Mouse (Mus musculus) spleen, postnatal 10 days (tissue): Measurements from ENCODE around the gene Gm17190.
"Not testable (repeated sequence)": the region's sequence is repeated elsewhere in the genome, so short reads cannot be mapped to it uniquely, and the experiment has no call there.

Experiments used
- DNase-seq, 2 experiments: peaks; one replicate each; pipeline ENCODE4 v3.0.0; 2021 to 2022; ENCODE audit warnings: low spot score in 2 of 2

The Gm17190 gene

DNA sequence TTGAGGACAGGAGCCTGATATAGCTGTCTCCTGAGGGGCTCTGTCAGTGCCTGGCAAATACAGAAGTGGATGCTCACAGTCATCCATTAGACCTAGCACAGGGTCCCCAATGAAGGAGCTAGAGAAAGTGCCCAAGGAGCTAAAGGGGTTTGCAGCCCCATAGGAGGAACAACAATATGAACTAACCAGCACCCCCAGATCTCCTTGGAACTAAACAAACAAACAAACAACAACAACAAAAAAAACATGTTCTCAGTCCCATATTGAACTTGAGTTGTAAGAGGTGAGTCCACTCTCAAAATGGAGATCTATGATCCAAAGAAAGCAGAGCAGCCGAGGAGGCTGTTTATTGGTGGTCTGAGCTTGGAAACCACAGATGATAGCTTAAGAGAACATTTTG, at the start of gene Gm17190:
Gm17190 (plus strand) TSS at position 301 of the 400 bp plus-strand sequence.
- DNase-seq: not testable (repeated sequence)

DNA sequence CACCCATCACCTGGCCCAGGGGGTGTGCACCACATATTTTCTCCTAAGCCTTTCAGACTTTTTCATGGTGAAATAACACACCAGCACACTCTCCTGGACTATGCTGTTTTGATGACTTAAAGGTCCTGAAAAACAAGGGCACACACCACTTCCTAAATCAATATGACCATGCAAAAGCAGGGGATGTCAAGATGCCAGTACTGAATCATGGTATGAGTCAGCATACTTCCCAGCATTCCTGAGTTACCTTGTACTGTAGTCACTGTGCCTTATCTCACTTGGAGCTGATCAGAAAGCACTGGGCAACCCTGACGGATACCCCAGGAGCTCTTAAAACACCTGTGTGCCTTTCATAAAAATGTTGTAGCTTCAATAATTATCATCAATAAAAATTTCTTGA, 42.3 kb upstream of the Gm17190 start:
- DNase-seq: no peak

DNA sequence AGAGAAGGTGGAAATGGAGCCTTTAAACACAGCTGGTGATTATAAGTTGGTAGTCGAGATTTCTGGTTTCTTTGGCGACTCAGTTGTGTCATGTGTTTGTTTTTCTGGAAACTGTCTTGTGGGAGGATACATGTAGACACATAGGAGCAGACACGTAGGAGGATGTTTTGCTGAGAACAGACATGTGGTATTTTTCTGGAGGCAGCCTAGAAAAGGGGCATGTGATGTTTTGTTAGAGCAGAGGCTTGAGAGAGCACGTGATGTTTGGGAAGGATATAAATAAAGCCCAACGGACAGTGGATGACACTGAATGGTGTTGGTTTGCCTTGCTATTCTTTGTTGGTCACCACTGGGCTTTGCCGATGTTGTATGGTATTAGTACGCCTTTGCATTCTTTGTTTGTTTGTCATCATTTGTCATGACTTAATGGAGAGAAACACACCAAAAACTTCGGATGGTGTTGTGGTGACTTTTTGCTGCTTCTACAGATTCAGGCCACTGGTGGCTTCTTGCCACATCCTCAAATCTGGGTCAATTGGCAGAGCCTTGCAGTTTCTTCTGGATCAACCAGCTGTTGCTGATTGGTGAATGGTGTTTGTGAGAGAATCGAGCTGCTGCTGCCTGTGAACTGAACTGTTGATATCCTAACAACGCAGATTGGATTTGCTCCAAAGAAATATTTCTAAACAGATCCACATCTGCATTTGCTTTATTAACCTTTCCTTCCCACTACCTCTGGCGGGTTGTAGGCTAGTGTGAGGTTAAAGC, 41.4 kb upstream of the Gm17190 start:
- DNase-seq: no peak

- no peak for DNase-seq
Measured at GRCm38 (mm10) chr13:96045396-96045795, 36.5 kb upstream of the Gm17190 start.

DNA sequence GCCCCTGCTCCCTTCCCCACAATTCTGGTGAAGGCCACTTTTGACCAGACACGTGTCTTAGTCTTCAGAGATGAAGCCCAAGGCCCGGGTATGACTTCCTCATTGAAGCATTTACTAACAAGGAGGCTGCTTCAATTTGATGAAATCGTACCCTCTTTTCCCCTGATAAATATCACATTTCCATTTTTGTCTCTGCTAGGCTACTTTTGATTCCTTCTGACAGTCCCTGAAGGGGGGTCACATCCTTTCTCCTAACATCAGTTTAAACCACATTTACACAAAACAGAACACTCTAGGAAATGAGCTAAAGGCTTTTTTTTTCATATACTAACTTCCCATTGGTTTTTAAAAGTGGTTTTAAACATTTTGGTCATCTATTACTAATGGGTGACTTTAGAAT, 29.1 kb upstream of the Gm17190 start:
- DNase-seq: no peak

DNA sequence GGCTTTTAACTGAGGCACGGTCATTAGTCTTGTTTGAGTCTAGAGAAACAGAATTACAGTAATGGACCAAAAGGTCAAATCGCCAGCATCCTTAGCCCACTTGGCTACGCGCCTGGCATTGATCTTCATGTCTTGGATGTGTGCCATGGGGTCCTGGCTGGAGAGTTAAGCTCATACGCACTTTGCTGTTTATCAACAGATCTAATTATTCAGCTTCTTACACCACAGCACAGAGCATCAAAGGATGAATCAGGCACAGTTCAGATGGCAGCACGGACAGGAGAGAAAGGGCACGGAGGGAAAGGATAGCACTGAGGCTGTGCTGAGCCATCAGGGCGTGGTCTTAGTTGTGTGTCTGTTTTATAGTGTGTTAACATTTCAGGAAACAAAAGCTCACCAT, 8.3 kb upstream of the Gm17190 start:
- no peak for DNase-seq

DNA sequence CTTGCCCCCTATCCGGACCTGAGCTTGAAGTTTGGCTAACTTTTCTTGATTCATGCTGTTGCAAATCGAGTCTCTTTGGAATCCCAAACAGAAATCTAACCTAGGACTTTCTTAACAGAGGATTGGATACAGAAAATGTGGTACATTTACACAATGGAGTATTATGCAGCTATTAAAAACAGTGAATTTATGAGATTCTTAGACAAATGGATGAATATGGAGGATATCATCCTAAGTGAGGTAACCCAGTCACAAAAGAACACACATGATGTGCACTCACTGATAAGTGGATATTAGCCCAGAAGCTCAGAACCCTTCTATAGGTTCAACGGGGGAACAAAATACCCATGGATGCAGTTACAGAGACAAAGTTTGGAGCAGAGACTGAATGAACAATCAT, 578 bp upstream of the Gm17190 start, which contains the start of gene Gm20075:
Gm20075 (minus strand) TSS at position 101 of the 400 bp plus-strand sequence.
- DNase-seq: not testable (repeated sequence)

DNA sequence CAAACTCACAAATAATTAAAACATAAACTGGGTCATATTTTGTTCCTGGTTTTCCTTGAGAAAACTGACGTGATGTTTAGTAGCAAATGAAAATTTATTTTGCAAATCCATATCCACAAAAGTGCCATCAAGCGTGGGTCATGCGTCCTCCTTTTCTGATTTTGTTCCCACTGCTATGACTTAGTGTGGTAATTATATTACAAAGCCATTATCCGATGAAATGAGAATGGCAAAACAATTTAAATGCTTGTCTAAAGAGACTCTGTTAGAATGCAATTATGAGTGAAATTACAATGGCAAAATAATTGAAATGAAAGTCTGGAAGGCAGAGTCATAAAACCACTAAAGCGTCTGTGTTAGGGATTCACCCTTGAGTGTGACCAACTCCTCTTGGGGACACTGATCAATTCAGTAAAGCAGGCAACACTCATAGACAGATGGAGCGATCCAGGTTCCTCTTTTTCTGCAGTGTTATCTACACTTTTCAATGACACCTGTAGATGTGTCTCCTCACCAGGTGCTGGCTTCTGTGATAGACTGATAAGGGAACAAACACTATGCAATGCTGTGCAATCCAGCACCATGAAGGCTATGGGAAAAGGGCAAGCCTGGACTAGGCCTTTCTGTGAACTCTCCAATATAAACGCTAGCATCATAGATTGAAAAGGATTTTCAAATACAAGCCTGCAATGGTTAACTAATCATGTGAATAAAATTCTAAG, 3.9 kb downstream of the Gm17190 start:
- no peak for DNase-seq

DNA sequence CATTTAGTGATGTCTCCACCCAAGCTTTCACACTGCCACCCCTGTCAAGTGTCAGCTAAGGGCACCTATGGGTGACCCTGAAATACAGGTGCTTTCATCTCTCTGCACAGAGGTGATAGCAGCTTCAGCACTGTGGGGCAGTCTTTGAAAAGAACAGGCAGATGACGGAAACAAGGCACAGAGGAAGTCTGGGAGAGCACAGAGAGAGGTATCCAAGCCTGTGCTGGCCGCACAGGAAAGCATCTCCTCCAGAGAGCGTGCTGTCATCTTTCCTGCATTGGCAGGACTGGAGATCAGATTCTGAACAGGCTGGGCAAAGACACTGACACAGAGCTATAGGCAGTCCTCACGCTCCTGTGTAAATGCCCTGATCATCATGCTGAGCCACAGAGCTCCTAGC, 9.1 kb downstream of the Gm17190 start:
- DNase-seq: no peak

- DNase-seq: no peak
Measured at GRCm38 (mm10) chr13:96106367-96106766, 24.5 kb downstream of the Gm17190 start.

- no peak for DNase-seq
Measured at GRCm38 (mm10) chr13:96110767-96111166, 28.9 kb downstream of the Gm17190 start.

DNA sequence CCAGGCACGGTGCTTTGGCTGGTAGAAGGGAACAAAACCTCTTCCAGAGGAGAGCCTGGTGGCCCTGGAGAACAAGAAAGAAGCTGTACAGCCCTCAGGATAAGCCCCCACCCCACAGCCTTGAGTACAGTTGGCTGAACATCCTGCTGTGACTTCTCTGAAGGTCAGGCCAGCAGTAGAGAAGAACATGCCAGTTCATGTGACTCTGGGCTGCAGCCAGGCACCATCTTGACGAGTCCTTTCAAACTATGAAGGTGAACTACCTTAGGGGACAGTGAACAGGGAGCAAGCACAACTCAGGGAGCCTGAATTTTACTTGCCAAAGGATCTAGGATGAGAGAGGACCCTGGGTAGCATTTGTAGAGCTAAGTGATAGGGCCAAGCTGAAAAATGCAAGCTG, 30.9 kb downstream of the Gm17190 start:
- DNase-seq: no peak

- no peak for DNase-seq
Measured at GRCm38 (mm10) chr13:96125011-96125410, 43.2 kb downstream of the Gm17190 start.

- no peak for DNase-seq
Measured at GRCm38 (mm10) chr13:96126669-96127068, 44.8 kb downstream of the Gm17190 start.

- no peak for DNase-seq
Measured at GRCm38 (mm10) chr13:96129081-96129480, 47.2 kb downstream of the Gm17190 start.

GRCm38 (mm10) chr13:96131050-96131449, 49.2 kb downstream of the Gm17190 start:
- no peak for DNase-seq

DNA sequence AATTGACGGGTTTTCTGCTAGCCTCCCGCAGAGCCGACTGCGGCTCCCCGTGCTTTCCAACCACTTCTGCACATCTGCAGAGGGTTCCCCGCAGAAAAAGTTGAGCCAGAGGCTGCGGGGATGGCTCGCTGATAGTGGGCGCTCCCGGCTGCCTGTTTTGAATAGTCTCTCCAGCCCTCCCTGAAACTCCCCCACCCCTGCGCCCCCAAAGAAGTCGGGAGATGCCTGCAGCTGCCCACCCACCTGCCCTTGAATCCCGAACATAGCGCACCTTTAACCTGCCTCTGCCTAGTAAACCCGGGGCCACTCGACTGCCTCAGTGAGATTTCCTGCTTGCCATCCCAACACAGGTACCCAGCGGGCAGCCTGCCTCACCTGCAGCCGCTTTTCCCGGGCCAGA, 50.1 kb downstream of the Gm17190 start:
- no peak for DNase-seq

DNA sequence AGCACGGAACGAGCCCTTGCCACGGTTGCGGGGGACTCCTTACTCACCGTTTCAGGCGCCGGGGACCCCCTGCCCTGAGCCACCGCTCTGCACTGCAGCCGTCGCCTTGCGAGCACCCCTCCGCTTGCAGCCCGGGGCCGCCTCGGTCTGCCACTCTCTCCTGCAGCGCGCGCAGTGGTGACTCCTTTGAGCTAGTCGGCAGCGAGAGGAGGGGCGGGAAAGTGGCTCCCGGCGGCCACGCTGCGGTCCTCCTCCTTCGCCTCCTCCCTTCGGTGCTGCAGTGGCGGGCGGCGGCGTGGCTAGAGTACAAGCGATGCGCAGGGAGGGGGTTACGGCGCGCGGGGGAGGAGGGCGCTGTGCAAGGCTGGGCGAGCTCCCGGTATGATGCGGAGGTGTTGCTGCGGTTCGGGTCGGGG, 50.6 kb downstream of the Gm17190 start, which contains the start of gene Sv2c:
Sv2c (minus strand) TSS at position 177 of the 416 bp plus-strand sequence.
- no peak for DNase-seq
